Mouse (Mus musculus): ENCODE data around the gene Slc23a2. TPM values are rescaled to one million over a fixed set of nuclear protein-coding genes. Genes with fewer than 3 reads are reported as not detected.
A peak's percentile ranks its signal among the peaks of the same experiment; 100 is the strongest.

Gene Slc23a2
- total RNA-seq, 2 experiments from 2014 or later, result 99.1 to 99.3 TPM

DNA sequence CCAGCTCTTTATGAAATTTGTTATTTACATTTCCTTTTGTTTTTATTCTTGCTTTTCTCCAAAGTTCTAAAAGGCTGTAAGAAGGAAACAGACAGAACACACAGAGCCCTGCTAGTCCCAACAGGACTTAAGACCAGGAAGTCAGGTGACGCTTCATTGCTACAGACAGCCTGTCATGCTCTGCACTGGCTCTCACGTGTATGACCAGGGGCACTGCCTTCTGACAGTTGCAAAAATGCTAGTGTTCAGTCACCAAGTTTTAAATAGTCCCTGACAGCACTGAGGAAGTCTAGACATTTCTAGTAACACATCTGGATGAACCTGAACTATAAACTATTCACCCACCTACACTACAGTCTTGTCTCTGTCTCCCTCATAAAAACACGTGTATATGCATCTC lies 34.2 kb downstream of the Slc23a2 start:
- intact Hi-C loops (cut with DNase I), result loop anchor here (5.0 kb wide), 1 partner anchor 128 kb away; no protein-coding TSS in a partner anchor
- no peak for DNase-seq (ENCODE audit: extremely low spot score in 1 of 2, low spot score in 2 of 2)

DNA sequence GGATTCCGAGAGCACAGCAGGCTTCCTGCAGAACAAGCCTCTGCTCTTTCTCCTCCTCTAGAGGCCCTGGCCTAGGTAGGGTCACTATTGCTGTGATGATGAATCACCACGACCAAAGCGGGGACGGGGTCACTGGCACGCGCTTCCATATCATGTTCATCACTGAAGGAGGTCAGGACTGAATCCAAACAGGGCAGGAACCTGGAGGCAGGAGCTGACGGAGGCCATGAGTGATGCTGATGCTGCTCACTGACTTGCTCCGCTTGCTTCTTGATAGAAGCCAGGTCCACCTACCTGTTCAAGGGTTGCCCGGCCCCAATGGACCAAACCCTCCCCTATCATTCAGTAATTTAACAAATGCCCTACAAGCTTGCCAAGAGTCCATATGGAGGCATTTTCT lies 35.9 kb downstream of the Slc23a2 start:
- DNase-seq (ENCODE audit: extremely low spot score in 1 of 2, low spot score in 2 of 2), result no peak
- intact Hi-C loops (cut with DNase I), result no loop called here

DNA sequence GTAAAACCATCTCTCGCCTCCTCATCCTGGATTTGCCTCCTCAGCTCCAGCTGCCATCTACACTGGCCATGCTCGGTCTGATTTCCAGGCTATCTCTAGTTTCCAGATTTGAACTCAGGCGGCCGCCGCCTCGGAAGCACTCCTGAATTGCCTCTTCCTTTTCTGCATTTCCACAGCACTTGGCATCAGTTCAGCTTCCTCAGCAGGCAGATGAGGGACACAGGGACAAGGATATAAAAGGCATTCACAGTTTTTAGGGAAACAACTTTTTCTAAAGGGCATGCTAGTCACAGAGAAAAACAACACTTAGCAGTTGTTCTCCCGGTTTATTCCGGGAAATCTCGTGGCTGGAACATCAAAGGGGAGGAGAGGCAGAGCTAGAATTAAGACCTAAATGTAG lies 37.3 kb downstream of the Slc23a2 start:
- intact Hi-C loops (cut with DNase I), result no loop called here
- DNase-seq (ENCODE audit: extremely low spot score in 1 of 2, low spot score in 2 of 2), result peak; percentile 45 to 70

DNA sequence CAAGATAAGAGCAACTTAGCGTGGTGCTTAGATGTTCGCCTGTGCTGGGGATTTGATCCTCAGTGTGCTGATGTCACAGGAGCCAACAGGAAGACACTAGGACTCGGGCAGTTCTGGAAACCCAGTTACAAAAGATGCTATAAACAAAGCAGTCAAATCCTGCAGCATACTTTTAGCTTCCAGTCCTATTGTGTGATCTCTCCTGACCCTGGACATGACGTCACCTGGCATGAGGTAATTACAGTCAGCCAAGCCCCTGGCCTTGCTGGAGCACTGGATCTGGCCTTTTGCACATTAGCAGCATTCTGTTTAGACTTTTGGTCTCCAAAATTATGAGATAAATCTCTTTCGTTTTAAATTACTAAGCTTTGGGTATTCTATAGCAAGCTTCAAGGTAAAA lies 38.8 kb downstream of the Slc23a2 start:
- intact Hi-C loops (cut with DNase I), result no loop called here
- no peak for DNase-seq (ENCODE audit: extremely low spot score in 1 of 2, low spot score in 2 of 2)

DNA sequence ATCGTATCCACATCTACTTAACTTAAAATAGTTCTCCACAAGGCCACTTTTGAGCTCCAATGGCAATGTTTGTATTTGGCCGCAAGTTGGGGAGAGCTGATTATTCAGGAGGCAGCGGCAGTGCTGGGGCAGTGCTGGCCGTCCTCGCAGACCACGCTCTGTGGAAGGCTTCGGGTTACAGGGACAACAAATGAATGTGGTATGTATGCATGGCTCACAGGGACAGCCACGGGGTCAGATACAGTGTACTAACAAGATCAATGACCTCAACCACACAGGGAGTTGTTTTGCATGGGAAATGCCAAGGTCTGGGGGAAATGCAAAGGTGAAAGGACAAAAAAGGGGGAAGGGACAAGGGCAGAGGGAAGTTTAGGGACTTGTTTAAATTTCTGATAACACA lies 41.6 kb downstream of the Slc23a2 start:
- intact Hi-C loops (cut with DNase I), result no loop called here
- no peak for DNase-seq (ENCODE audit: extremely low spot score in 1 of 2, low spot score in 2 of 2)

DNA sequence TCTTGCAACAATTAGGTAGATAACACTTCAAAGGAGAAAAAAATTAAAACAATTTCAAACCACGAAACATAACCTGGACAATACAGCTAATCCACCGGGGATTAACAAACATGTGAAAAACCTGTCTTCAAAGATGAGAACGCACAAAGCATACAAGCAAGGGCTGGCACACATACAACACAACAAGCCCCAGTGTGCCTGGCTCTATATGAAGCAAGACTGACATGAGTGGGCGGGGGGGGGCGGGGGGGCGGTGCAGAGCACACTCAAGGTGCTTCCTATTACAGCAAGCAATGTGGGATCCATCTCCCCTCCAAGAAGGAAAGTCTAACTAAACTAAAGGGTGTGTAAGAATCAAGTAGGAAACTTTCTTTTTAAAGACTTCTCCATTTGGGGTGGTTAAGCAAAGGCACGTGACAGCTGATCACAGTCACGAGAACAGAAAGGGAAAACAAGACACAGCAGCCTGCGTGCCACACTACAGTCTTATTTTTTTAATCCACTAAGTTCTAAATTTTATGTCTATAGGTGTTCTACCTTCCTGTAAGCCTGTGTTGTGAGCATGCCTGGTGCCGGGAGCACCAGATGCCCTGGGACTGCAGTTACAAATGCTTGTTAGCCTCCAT lies 42.3 kb downstream of the Slc23a2 start:
- intact Hi-C loops (cut with DNase I), result no loop called here
- no peak for DNase-seq (ENCODE audit: extremely low spot score in 1 of 2, low spot score in 2 of 2)

DNA sequence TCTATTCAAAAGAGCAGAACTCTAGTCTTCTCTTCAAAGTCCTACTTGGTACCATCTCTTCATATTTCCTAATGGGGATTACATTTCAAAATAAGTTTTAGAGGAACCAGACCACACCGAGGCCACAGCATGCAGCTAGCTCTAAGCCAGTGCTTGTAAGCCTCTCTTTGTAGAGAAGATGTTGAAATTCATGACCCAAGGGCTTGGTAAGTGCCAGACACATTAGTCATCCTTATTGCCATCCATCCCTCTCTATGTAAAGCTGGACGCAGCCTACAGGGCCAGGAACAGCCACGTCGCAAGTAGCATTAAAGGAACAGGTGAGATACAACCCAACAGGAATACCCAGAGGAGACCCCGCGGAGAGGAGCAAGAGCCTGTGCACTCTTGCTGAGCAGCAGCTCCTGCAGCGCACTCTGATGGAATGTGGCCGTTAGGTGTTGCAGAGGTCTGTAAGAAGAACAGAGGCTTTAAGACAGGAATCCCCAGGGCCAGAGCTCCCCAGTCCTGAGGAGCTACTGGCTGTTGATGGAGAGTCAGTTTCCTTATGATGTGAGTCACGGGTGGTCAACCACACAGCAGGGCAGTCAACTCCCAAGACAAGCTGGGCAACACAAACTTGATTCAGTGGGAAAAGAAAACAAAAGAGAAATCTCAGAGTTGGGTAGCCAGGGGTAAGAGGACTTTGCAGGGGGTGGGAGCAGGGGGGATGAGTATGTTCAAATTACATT lies 45.8 kb downstream of the Slc23a2 start:
- DNase-seq (ENCODE audit: extremely low spot score in 1 of 2, low spot score in 2 of 2), result no peak
- intact Hi-C loops (cut with DNase I), result no loop called here

DNA sequence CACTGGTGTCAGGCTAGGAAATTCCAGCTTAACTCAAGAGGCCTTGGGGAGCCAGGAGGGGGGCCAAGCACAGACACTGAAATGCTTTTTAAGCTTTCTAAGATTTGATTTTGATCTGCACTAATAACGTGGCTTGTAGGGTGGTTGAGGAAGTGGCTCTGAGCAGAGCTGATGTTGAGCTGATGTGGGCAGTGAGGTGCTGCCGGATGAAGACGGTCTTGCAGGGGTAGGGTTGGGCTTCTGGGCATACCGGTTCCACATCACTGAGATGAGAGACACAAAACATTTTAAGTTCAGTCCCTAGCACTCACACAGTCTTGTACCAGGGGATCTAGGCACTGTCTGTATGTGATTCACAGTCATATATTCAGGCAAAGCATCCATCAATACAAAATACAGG lies 46.5 kb downstream of the Slc23a2 start:
- DNase-seq (ENCODE audit: extremely low spot score in 1 of 2, low spot score in 2 of 2), result no peak
- intact Hi-C loops (cut with DNase I), result no loop called here

DNA sequence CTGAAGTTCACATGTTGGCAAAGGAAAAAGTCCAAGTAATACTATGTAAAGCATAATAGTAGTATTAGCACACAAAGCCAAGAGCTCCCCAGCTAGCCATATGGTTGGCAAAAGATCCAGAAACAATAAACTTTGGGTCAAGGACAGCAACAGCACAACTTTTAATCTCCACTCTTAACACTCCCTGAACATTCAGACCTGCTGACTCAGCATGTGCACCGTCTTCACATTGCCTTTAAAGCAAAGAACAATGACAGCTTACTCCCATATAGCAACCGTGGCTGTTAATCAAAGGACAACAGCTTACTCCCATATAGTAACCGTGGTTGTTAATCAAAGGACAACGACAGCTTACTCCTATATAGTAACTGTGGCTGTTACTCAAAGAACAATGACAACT lies 48.3 kb downstream of the Slc23a2 start:
- intact Hi-C loops (cut with DNase I), result no loop called here
- no peak for DNase-seq (ENCODE audit: extremely low spot score in 1 of 2, low spot score in 2 of 2)

DNA sequence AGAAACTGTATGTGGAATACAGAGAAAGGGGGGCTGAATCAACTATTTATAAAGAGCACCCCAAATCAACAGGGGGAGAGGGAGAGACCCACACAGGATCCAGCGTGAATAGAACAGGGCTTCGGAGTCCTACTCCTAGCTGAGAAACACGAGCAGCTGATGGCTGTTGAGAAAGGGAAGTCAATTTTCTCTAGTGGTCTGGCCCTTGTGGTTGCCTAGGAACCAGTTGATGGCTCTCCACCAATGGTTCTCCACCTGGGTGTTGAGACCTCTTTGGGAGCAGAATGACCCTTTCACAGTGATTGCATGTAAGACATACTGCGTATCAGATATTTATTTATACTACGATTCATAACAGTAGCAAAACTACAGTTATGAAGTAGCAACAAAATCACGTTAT lies 49.1 kb downstream of the Slc23a2 start:
- intact Hi-C loops (cut with DNase I), result no loop called here
- DNase-seq (ENCODE audit: extremely low spot score in 1 of 2, low spot score in 2 of 2), result no peak

DNA sequence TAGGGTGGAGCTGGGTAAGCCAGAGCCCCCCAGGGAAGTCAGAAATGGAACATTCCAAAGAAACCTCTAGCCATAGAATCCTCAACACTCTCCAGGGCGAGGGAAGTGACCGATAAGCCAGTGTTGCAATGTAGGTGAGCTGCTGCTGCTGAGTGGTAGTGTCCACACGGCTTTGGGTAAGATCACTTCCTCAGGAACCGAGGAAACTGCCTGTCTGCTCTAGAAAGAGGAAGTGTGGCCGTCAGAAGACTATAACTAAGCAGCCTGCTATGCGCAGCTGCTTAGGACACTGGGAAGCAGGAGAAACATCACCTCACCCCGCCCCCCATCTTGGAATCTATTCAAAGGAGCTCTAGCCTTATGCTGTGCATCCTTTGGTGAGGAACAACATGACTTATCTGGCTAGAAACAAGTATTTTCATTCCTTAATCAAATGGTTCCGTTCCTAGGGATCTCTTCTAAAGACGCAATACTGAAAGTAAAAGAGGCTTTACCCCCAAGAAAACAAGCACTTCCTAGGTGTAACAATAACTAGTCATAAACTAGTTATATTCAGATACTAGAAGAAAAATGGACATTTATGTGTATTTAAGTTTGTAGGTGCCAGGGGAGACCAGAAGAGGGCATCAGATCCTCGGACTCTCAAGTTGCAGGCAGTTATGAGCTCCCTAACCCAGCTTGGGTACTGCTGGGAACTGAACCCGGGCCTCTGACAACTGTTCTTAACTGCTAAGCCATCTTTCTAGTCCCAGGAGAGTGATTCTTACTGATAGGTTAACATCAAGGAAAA lies 50.3 kb downstream of the Slc23a2 start:
- DNase-seq (ENCODE audit: extremely low spot score in 1 of 2, low spot score in 2 of 2), result peak in 1 of 2 experiments; percentile 73
- intact Hi-C loops (cut with DNase I), result no loop called here

DNA sequence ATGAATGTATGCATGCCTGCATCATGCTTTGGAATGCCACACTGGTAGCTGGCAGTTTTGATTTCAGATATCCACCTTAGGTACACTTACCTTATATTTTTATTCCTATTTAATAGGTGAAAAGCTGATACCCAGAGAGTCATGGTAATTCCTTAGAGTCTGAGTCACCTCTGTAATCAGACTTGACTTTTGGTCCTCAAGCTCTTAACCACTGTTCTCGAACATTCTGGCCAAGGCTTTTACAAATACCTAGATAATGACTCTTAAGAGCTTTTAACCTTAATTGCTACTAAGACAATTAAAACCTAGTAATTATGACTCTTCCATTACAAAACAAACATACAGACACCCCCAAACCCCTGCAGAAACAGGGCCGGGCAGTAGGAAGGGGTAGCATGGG lies 51.2 kb downstream of the Slc23a2 start:
- intact Hi-C loops (cut with DNase I), result no loop called here
- DNase-seq (ENCODE audit: extremely low spot score in 1 of 2, low spot score in 2 of 2), result no peak

DNA sequence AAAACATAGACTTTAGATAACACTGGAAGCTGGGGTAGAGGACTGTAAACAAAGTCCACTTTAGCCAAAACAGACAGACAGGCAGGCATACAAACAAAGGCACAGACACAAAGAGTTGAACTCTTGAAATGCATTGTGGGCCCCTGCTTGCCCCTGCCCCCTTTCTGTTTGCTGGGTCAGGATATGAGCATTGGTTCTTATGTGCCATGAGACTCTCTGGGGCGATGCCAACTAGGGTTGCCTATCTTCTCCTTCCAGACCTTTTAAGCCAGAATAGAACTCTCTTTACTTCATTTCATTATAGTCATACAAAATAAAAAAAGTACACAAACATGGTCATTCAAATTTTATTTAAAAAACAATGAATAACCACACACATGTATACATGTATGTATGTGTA lies 51.6 kb downstream of the Slc23a2 start:
- no peak for DNase-seq (ENCODE audit: extremely low spot score in 1 of 2, low spot score in 2 of 2)
- intact Hi-C loops (cut with DNase I), result no loop called here

DNA sequence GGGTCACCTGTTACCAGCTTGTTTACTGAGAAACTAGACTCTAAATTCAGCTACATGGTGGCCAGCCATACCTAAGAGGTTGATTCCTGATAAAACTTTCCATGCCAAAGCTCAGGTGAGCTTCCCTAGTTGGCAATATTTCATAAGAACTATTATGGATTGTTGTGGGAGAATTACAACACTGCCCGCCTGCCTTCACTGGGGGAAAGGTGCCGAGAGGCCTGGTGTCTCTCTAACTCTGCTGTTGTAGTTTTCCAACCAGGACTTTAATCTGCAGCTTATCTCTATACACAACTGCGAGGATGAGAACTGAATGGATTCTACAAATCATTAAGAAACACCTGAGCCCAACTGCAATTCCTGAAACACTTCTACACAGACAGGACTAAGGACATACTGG lies 52.2 kb downstream of the Slc23a2 start:
- intact Hi-C loops (cut with DNase I), result no loop called here
- DNase-seq (ENCODE audit: extremely low spot score in 1 of 2, low spot score in 2 of 2), result no peak

DNA sequence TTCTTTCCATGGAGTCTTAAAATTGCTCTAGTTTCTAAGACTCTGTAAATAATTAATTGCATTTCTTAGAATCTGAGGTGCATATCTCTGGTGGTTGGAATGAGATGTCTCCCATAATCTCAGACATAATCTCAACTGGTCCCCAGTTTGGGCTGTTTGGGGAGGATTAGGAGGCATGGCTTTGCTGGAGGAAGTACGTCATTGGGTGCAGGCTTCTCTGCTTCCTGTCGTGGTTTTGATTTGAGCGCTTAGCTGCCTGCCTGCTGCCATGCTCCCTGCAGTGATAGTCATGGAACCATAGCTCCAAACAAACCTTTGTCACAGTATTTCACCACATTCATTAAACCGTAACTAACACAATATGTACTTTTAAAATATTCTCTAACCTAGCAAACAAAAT lies 53.2 kb downstream of the Slc23a2 start:
- intact Hi-C loops (cut with DNase I), result no loop called here
- no peak for DNase-seq (ENCODE audit: extremely low spot score in 1 of 2, low spot score in 2 of 2)

DNA sequence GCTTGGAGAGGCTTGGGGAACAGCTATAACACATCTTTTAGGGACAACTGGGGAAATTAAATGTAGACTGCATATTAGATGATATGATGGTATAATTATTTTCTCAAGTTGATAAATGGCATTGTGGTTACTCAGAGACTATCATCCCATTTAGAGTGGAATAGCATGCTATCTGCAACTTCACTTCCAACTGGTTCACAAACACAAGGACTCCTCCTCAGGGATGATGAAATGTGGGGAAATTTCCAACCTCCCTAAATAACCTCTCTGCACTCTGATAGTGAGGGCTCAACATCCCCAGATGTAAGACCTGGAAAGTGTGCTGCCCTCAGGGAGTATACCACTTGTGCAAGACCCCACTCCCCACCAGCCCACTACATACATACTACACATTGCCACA lies 60.1 kb downstream of the Slc23a2 start:
- DNase-seq (ENCODE audit: extremely low spot score in 1 of 2, low spot score in 2 of 2), result no peak
- intact Hi-C loops (cut with DNase I), result no loop called here

DNA sequence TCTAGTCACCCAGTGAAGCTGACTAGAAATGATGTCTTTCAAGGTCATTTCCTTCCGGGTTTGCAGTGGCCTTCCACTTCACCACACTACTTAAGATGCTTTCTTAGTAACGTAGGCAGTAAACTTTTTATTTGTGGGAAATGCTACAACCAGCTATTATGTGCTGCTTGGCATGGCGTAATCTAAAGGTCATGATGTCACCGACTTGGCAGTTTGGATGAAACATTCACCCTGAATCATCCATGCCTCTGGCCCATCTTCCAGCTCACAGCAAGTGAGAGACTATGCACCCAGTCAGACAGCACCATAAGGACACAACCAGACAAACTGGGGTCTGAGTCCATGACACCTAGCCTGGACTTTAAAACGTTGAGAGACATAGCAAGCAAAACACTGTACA lies 60.5 kb downstream of the Slc23a2 start:
- no peak for DNase-seq (ENCODE audit: extremely low spot score in 1 of 2, low spot score in 2 of 2)
- intact Hi-C loops (cut with DNase I), result no loop called here

DNA sequence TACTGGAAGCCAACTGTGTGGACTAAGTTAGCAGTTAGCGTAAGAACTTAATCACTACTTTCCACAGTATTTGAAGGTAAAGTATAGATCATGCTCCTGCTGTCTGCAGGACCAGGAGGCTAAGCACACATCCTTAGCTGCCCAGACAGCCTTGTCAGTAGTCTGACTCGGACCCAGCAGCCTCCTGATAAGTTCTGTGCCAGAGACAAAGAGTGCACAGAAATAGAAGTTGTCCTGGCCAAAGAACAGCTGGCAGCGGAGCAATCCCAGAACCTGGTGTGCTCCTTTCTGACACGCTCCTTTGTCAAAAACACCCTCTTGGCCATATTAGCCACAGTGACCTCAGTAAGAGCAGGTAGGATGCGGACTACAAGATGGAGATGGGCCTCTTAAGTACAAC lies 65.8 kb downstream of the Slc23a2 start:
- intact Hi-C loops (cut with DNase I), result no loop called here
- no peak for DNase-seq (ENCODE audit: extremely low spot score in 1 of 2, low spot score in 2 of 2)

DNA sequence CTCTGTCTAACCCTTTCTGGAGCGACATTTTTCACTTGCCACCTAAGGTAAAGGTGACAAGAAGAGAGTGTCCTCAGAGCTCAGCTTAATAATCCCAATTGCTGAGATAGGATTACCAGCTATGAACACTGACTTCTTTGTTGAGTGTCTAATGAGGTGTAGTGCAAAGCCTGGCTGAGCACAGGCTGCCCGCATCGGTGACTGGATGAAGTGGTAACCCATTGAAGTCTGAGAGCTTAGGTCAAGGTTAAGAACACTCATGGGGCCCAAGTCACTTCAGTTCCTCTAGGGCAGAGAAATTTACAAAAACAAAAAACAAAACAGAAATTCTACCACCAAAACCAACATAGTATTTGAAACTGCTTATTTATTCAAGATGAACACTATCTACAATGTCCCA lies 71.9 kb downstream of the Slc23a2 start:
- no peak for DNase-seq (ENCODE audit: extremely low spot score in 1 of 2, low spot score in 2 of 2)
- intact Hi-C loops (cut with DNase I), result no loop called here

All from left cerebral cortex, postnatal 10 days (tissue).